Mouse (Mus musculus) heart, postnatal 0 days (tissue): Measurements from ENCODE around the gene Spint1.

Source experiments
- CTCF ChIP-seq: IDR thresholded peaks from 2 replicates; pipeline ENCODE4 v1.5.1; 2016; ENCODE audit warnings: antibody characterized with exemption, control low read depth, low read depth
- EP300 ChIP-seq: IDR thresholded peaks from 2 replicates; pipeline ENCODE4 v1.6.1; 2016; ENCODE audit warnings: antibody characterized with exemption, low read depth

DNA sequence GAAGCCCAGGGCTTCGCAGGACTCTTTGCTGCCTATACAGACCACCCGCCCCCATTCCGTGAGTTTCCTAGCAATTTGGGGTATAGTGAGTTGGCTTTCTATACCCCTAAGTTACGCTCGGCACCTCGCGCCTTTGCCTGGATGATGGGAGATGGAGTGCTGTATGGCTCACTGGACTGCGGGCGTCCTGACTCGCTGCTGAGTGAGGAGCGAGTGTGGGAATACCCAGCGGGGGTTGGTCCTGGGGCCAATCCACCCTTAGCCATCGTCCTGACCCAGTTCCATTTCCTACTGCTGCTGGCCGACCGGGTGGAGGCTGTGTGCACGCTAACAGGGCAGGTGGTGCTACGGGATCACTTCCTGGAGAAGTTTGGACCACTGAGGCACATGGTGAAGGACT, 56.1 kb downstream of the Spint1 start:
- no peak for TF ChIP-seq CTCF
- no peak for TF ChIP-seq EP300
